Mouse (Mus musculus) E14TG2a.4 (cell line): ENCODE data around the gene C1qtnf12.

Experiments
- H3K27me3 ChIP-seq: 2 replicates; pipeline ENCODE4 v1.6.1; 2014; ENCODE audit warnings: low read length, control low read depth; ENCODE audit not compliant: insufficient read depth
- H3K36me3 ChIP-seq: 2 replicates; pipeline ENCODE4 v1.6.1; 2014; ENCODE audit warnings: low read length, control low read depth; ENCODE audit not compliant: insufficient read depth
- H3K4me1 ChIP-seq: replicated peaks from 2 replicates; pipeline ENCODE4 v1.6.1; 2014; ENCODE audit warnings: low read depth, low read length, control low read depth
- H3K4me3 ChIP-seq: replicated peaks from 2 replicates; pipeline ENCODE4 v1.5.1; 2014; ENCODE audit warnings: mild to moderate bottlenecking, low read length
- H3K9me3 ChIP-seq: 2 replicates; pipeline ENCODE4 v1.6.1; 2014; ENCODE audit warnings: low read length, control low read depth
- CTCF ChIP-seq: conservative IDR thresholded peaks from 2 replicates; pipeline ENCODE4 v1.5.1; 2014; ENCODE audit warnings: low read length
- NANOG ChIP-seq: IDR thresholded peaks from 2 replicates; pipeline ENCODE4 v1.6.1; 2014; ENCODE audit warnings: borderline replicate concordance, low read length, mixed read lengths
- POU5F1 ChIP-seq: IDR thresholded peaks from 2 replicates; pipeline ENCODE4 v1.6.1; 2014; ENCODE audit warnings: low read length, borderline replicate concordance

Gene C1qtnf12

GRCm38 (mm10) chr4:155963106-155963505 lies 988 bp downstream of the C1qtnf12 start:
- H3K9me3 ChIP-seq: no peaks in the 10 kb centered on the region

GRCm38 (mm10) chr4:155964396-155964795 lies 2.3 kb downstream of the C1qtnf12 start:
- H3K27me3 ChIP-seq: no peaks in the 10 kb centered on the region
- H3K4me3 ChIP-seq: no peak overlapping the region
- H3K9me3 ChIP-seq: no peaks in the 10 kb centered on the region
- no peak for TF ChIP-seq NANOG
- no peak for TF ChIP-seq CTCF
- no peak for TF ChIP-seq POU5F1
- H3K36me3 ChIP-seq: peaks cover 51% of the 10 kb centered on the region
- H3K4me1 ChIP-seq: peaks cover 37% of the 10 kb centered on the region

More at GRCm38 (mm10) chr4:155963106-155963505, 988 bp downstream of the C1qtnf12 start:
- H3K4me3 ChIP-seq: no peak overlapping the region
- TF ChIP-seq CTCF (no peak), NANOG (no peak), POU5F1 (no peak)
- peaks cover 57% of the 10 kb centered on the region for H3K36me3 ChIP-seq
- H3K27me3 ChIP-seq: no peaks in the 10 kb centered on the region
- peaks cover 30% of the 10 kb centered on the region for H3K4me1 ChIP-seq

GRCm38 (mm10) chr4:155969043-155969653 lies 7.0 kb downstream of the C1qtnf12 start:
- H3K36me3 ChIP-seq: peaks cover 32% of the 10 kb centered on the region
- no peak for TF ChIP-seq CTCF
- no peak for TF ChIP-seq NANOG
- TF ChIP-seq POU5F1: no peak
- H3K27me3 ChIP-seq: no peaks in the 10 kb centered on the region; the same call in 1 of the 2 replicates
- H3K4me1 ChIP-seq: peaks cover 20% of the 10 kb centered on the region
- H3K4me3 ChIP-seq: 0 out of 2 replicates have a peak overlapping the region, but pooled peaks have one; percentile 7
- H3K9me3 ChIP-seq: no peaks in the 10 kb centered on the region

- no peaks in the 10 kb centered on the region; the same call in 1 of the 2 replicates for H3K27me3 ChIP-seq
- H3K4me3 ChIP-seq: no peak overlapping the region
- no peak for TF ChIP-seq NANOG
- no peak for TF ChIP-seq POU5F1
- no peak for TF ChIP-seq CTCF
- H3K9me3 ChIP-seq: no peaks in the 10 kb centered on the region
- H3K36me3 ChIP-seq: peaks cover 21% of the 10 kb centered on the region
- peaks cover 20% of the 10 kb centered on the region for H3K4me1 ChIP-seq
These were observed 8.2 kb downstream of the C1qtnf12 start for GRCm38 (mm10) chr4:155970286-155970685.

DNA sequence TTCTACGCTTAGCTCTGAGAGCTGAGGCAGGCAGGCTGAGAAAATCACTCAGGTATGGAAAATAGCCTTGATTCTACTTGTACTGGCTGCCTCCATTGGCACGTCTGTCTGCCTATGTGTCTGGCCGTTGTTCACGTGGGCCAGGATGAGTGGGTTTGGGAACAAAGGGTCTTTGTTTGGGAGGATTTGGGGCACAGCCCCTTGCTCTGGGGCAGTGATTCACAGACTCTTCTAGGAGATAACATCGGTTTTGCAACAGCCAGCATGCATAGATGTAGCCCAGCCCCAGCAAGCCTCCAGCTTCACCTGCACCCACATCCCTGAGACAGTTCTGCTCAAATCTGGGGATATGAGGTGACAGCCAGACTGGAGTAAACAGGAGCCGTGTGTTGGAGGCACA lies 10.5 kb downstream of the C1qtnf12 start:
- Histone ChIP-seq H3K27me3 (no peaks in the 10 kb centered on the region; the same call in 1 of the 2 replicates), H3K4me3 (no peak overlapping the region), H3K36me3 (no peaks in the 10 kb centered on the region), H3K9me3 (peaks cover 5% of the 10 kb centered on the region), H3K4me1 (peaks cover 20% of the 10 kb centered on the region)
- no peak for TF ChIP-seq POU5F1
- TF ChIP-seq CTCF: no peak
- no peak for TF ChIP-seq NANOG

DNA sequence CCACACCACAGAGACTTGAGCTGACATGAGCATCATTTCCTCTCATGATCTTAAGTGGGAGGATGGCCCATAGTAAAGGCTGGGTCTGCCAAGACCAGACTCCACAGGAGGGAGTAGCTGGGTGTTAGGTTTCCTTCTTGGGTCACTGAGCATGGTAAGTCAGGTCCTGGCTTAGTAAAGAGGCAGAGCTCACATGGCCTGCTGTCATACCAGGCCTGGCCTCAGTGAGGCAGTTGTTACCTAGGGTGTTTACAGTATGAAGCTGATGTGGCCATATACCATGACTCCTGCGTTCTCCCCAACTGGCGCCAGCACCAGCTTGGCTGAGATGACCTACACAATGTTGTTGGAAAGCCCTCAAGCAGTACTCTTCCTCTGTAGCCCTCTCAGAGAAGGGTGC lies 11.1 kb downstream of the C1qtnf12 start:
- Histone ChIP-seq H3K36me3 (no peaks in the 10 kb centered on the region), H3K27me3 (no peaks in the 10 kb centered on the region; the same call in 1 of the 2 replicates)
- TF ChIP-seq CTCF (no peak), NANOG (no peak), POU5F1 (no peak)

DNA sequence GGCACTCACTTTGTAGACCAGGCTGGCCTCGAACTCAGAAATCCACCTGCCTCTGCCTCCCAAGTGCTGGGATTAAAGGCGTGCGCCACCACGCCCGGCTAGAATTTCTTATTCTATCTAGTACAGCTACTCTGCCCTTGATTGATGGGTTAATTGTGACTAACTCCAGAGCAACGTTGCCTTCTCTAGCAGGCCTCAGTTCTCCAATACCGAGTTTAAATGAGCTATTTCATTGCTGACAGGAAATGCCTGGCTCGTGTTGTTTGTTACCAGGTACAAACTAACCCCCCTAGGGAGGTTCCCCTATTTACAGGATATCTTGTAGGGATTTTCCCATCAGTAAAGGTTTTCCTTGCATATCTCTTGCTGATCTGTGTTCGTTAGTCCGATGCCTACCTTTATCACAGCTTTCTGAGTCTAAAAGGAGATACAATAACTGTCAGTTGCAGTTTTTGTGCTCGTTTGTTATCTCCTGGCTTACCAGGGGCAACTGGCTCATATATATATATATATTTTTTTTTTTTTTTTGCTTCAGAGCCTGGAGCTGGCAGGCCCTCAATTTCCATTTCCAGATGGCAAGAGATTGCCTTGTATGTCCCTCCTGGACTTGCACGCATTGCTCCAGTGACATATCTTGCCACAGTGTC lies 19.4 kb downstream of the C1qtnf12 start:
- H3K36me3 ChIP-seq: no peaks in the 10 kb centered on the region
- TF ChIP-seq NANOG (no peak), POU5F1 (no peak), CTCF (no peak)
- H3K4me3 ChIP-seq: no peak overlapping the region
- H3K4me1 ChIP-seq: peaks cover 9% of the 10 kb centered on the region
- 0 out of 2 replicates have a peak, but pooled peaks cover 5% of the 10 kb centered on the region for H3K27me3 ChIP-seq
- H3K9me3 ChIP-seq: peaks cover 5% of the 10 kb centered on the region

More for the DNA sequence above, 11.1 kb downstream of the C1qtnf12 start:
- H3K4me1 ChIP-seq: peaks cover 20% of the 10 kb centered on the region
- H3K4me3 ChIP-seq: no peak overlapping the region
- peaks cover 5% of the 10 kb centered on the region for H3K9me3 ChIP-seq

DNA sequence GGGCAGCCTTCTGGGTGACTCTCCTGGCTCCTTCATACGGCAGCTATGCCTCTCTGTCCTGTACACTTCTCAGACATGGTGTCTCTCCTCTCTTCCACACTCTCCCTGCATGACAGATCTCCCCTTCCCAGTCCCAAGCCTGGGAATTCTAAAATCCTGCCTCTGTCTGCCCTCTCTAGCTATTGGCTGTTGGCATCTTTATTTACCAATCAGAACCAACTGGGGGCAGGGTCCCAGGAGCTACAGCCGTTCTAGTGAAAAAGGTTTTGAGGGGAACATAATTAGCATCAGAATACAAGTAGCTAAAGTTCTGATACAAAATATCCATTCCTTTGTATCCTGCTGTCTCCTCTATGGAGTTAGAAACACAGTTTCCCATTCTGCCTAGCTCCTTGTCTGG lies 21.7 kb downstream of the C1qtnf12 start:
- H3K4me3 ChIP-seq: no peak overlapping the region
- TF ChIP-seq NANOG (peak; percentile 23; the same call in 1 of the 2 replicates), POU5F1 (no peak)

More for the DNA sequence above, 21.7 kb downstream of the C1qtnf12 start:
- H3K4me1 ChIP-seq: peaks cover 15% of the 10 kb centered on the region
- H3K27me3 ChIP-seq: 0 out of 2 replicates have a peak, but pooled peaks cover 5% of the 10 kb centered on the region
- peaks cover 4% of the 10 kb centered on the region; the same call in 1 of the 2 replicates for H3K36me3 ChIP-seq
- no peaks in the 10 kb centered on the region for H3K9me3 ChIP-seq
